Mouse (Mus musculus): Measurements from ENCODE around the gene Cntnap5b.

GRCm38 (mm10) chr1:100079812-100080211 is 307.2 kb downstream of the Cntnap5b start:
- no peak for TF ChIP-seq ZNF384 (IDR thresholded peaks at IDR 0.05; ENCODE audit: low read depth, low read length)
- no peak for TF ChIP-seq HCFC1 (IDR thresholded peaks at IDR 0.05; ENCODE audit: borderline replicate concordance, insufficient read depth, low read length)
- TF ChIP-seq MAFK (IDR thresholded peaks at IDR 0.05; ENCODE audit: insufficient read depth, low read depth, low read length) = no peak
- no peak for TF ChIP-seq CHD2 (IDR thresholded peaks at IDR 0.05; ENCODE audit: low read depth, low read length)

Data from ES-E14 (cell line).